Mouse (Mus musculus) stomach, embryonic 14.5 days (tissue): ENCODE results near the gene Wwox. TPM values are rescaled to one million over a fixed set of nuclear protein-coding genes. Genes with fewer than 3 reads are reported as not detected.

ENCODE experiments used
- ATAC-seq: fragments of 200-750 bp; cut with Nextera tagmentation; 2 replicates; pipeline ENCODE4 v1.8.0; 2017; ENCODE audit warnings: low read depth, moderate TSS enrichment; ENCODE audit not compliant: insufficient number of reproducible peaks, insufficient read depth, low FRiP score
- H3K27ac ChIP-seq: fragments of 300-500 bp; sonication (generic); 2 replicates; pipeline ENCODE4 v1.5.1; 2014; ENCODE audit warnings: mild to moderate bottlenecking, low read length, moderate library complexity, mixed read lengths
- H3K27me3 ChIP-seq: fragments of 300-500 bp; sonication (generic); 2 replicates; pipeline ENCODE4 v1.6.1; 2014; ENCODE audit warnings: low read length, control low read depth, mixed read lengths; ENCODE audit not compliant: control insufficient read depth, insufficient read depth
- H3K36me3 ChIP-seq: fragments of 300-500 bp; sonication (generic); 2 replicates; pipeline ENCODE4 v1.6.1; 2014; ENCODE audit warnings: mild to moderate bottlenecking, control low read depth, low read length, moderate library complexity, mixed read lengths; ENCODE audit not compliant: control insufficient read depth, insufficient read depth
- H3K4me1 ChIP-seq: fragments of 300-500 bp; sonication (generic); 2 replicates; pipeline ENCODE4 v1.6.1; 2014; ENCODE audit warnings: low read length, control low read depth, mixed read lengths; ENCODE audit not compliant: control insufficient read depth, insufficient read depth
- H3K4me2 ChIP-seq: fragments of 300-500 bp; sonication (generic); replicated peaks from 2 replicates; pipeline ENCODE4 v1.6.1; 2014; ENCODE audit warnings: low read depth, low read length, control low read depth
- H3K4me3 ChIP-seq: fragments of 300-500 bp; sonication (generic); 2 replicates; pipeline ENCODE4 v1.5.1; 2014; ENCODE audit warnings: low read depth, low read length, control low read depth
- H3K9ac ChIP-seq: fragments of 300-500 bp; sonication (generic); replicated peaks from 2 replicates; pipeline ENCODE4 v1.6.1; 2014; ENCODE audit warnings: low read depth, mild to moderate bottlenecking, control low read depth, low read length, moderate library complexity, mixed read lengths
- H3K9me3 ChIP-seq: fragments of 300-500 bp; sonication (generic); 2 replicates; pipeline ENCODE4 v1.6.1; 2016; ENCODE audit warnings: low read depth, low read length, control low read depth; ENCODE audit not compliant: control insufficient read depth
- WGBS: fragments of 180-500 bp; shearing (Covaris S2); extraction: QIAGEN DNeasy Blood & Tissue Kit; methylation state at CpG from one replicate; pipeline ENCODE4 v1.1.7; 2014; 5-methylcytosine and 5-hydroxymethylcytosine counted together
- polyA plus RNA-seq: library from polyadenylated mRNA; unstranded; fragments of >200 nt; fragmentation: Nextera tagmentation; extraction: Ambion mirVana; gene quantifications from 2 replicates; pipeline ENCODE4 v1.2.1, GENCODE M21; 2014

Wwox gene
- polyA plus RNA-seq, 1 experiment from 2014 or later = 15.4 TPM

DNA sequence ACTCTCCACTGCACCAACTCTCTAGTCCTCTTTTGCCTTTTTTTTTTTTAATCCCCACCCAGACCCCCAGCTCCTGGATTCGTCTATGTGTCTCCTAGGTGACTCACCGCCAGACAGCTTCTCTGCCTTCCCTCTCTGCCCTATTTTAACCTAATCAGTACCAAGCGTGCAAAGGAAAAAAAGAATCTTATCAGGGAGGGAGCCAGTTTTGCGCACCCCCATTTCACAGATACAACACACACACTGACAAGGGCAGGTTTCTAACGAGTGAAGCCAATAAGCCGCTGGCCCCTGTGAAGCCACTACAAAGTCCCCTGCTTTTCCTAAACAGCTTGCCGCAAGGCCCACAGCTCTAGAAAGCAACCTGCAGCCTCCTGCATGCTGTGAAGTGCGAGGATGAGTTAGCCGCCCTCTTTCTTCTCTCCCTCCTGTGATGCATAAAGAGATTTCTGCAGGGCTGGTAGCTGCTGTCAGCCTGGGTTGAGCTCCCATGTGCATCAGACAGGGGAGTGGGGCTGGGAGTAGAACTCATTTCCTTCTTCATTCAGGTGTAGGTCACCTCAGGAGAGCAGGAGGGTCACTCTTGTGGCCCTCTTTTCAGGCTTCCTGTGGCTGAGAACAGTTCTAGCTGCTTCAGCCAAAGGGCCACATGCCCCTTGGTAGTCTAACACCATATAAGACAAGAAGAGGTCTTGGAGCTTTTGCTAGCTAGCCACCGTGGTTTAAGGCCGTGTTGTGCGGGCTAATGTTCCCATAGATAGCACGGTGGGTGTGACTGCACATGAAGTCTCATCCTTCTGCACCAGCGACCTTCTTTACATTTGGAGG is 439.2 kb downstream of the Wwox start:
- 80% methylated on average over 14 of the region's 14 CpGs for WGBS
- no peak overlapping the region for H3K27ac ChIP-seq
- ATAC-seq = no peak
- H3K4me3 ChIP-seq = no peak overlapping the region
- H3K9me3 ChIP-seq = no peaks in the 10 kb centered on the region
- H3K4me1 ChIP-seq = peaks cover 18% of the 10 kb centered on the region
- no peak overlapping the region for H3K4me2 ChIP-seq
- no peak overlapping the region for H3K9ac ChIP-seq
- H3K36me3 ChIP-seq = no peaks in the 10 kb centered on the region
- no peaks in the 10 kb centered on the region for H3K27me3 ChIP-seq

DNA sequence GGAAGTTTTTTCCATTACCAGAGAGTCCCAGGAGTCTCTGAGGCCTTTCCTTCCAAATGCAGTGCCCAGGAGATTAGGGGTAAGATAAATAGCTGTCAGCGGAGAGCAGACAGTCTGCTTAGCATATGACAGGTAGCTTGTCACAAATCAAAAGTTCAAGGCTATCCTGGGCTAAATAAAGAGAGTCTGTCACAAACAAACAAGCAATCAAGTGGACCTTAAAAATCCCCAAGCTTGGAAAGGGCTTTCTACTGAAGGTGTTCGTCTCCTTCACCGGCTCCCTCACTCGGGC is 439.8 kb downstream of the Wwox start:
- no peaks in the 10 kb centered on the region for H3K9me3 ChIP-seq
- 65% methylated on average over 4 of the region's 4 CpGs for WGBS
- H3K27ac ChIP-seq = no peak overlapping the region
- no peak overlapping the region for H3K9ac ChIP-seq
- H3K4me2 ChIP-seq = no peak overlapping the region
- no peaks in the 10 kb centered on the region for H3K36me3 ChIP-seq
- no peak overlapping the region for H3K4me3 ChIP-seq
- no peak for ATAC-seq
- peaks cover 18% of the 10 kb centered on the region for H3K4me1 ChIP-seq
- H3K27me3 ChIP-seq = no peaks in the 10 kb centered on the region

DNA sequence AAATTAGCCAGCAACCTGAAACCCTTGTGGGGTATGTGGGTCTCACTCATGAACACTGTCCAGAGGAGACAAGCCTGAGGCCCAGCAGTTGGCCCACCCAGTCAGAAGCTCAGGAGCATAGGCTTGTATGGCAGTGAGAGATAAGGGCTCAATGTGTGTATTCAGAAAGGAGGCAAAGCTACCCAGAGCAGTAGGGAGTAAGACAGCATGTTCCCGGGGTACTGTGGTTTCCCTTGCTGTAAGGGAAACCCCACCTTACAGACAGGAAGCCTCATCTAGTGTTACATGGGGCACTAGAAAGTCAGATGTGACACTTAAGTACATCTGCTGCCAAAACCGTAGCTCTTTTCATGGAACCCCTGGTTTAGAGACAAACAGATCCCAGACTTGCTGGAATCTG is 440.2 kb downstream of the Wwox start:
- H3K9me3 ChIP-seq = no peaks in the 10 kb centered on the region
- peaks cover 18% of the 10 kb centered on the region for H3K4me1 ChIP-seq
- no peak overlapping the region for H3K27ac ChIP-seq
- no peak overlapping the region for H3K4me2 ChIP-seq
- H3K36me3 ChIP-seq = no peaks in the 10 kb centered on the region
- no peak overlapping the region for H3K4me3 ChIP-seq
- no peak for ATAC-seq
- H3K27me3 ChIP-seq = no peaks in the 10 kb centered on the region
- WGBS = 52% methylated on average over 2 of the region's 2 CpGs
- H3K9ac ChIP-seq = no peak overlapping the region

DNA sequence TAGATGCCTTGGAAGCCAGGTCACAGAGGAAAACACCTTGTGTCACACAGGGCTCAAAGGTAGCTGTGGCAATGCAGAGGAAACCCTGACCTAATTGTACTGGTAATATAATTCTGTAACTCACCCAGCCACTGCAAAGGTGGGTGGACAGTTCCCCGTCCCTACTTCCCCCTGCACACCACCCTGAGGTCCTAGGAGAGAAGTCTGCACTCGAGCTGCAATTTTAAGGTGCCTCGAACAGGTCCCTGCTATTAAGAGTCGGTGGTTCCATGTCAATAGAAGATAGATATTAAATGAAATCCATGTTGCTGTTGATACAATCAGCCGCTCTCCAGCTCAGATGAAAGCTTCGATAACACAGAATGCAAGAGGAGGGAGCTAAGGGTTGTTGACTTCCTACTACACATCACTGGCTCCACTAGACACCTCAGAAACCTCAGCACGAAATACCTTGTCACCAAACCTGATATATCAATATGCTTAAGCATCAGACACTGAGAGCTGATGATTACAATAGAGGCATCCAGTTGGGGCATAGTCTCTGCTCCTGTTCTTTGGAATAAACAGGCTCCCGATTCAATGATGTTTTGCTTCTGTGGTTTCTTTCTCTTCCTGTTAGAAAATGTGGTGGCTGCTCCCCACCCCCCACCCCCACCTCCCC is 441.1 kb downstream of the Wwox start:
- H3K4me2 ChIP-seq = no peak overlapping the region
- ATAC-seq = no peak
- no peak overlapping the region for H3K4me3 ChIP-seq
- H3K4me1 ChIP-seq = peaks cover 24% of the 10 kb centered on the region
- no peaks in the 10 kb centered on the region for H3K9me3 ChIP-seq
- H3K27me3 ChIP-seq = no peaks in the 10 kb centered on the region
- no peak overlapping the region for H3K9ac ChIP-seq
- H3K27ac ChIP-seq = no peak overlapping the region
- H3K36me3 ChIP-seq = no peaks in the 10 kb centered on the region
- 76% methylated on average over 8 of the region's 8 CpGs for WGBS

DNA sequence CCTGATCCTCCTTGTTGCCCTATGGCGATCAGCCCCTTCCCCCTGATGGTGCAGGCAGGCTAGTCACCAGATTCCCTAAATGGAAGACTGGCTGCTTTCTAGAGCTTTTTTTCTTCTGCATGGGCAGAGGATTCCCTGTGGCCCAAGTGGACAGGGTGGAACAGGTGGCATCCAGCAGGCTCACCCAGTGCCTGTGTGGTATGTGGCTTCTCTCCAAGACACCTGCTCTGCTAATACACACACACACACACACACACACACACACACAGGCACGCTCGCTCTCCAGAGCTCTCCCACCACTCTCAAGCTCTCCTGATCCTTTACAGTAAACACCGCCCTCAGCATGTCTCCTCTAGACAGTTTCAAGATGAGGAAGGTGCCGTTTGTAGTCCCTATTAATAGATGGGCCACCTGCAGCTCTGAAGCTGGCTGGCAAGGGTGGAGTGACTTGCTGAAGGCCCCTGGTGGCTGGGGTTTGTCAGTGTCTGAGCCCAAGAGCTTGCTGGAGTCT is 442.5 kb downstream of the Wwox start:
- 39% methylated on average over 5 of the region's 5 CpGs for WGBS
- Histone ChIP-seq H3K36me3 (no peaks in the 10 kb centered on the region), H3K4me2 (no peak overlapping the region), H3K9ac (no peak overlapping the region), H3K4me1 (peaks cover 12% of the 10 kb centered on the region), H3K4me3 (no peak overlapping the region), H3K27ac (no peak overlapping the region; the same call in 1 of the 2 replicates), H3K9me3 (no peaks in the 10 kb centered on the region), H3K27me3 (no peaks in the 10 kb centered on the region)
- ATAC-seq = peak; percentile 12; the same call in 1 of the 2 replicates

DNA sequence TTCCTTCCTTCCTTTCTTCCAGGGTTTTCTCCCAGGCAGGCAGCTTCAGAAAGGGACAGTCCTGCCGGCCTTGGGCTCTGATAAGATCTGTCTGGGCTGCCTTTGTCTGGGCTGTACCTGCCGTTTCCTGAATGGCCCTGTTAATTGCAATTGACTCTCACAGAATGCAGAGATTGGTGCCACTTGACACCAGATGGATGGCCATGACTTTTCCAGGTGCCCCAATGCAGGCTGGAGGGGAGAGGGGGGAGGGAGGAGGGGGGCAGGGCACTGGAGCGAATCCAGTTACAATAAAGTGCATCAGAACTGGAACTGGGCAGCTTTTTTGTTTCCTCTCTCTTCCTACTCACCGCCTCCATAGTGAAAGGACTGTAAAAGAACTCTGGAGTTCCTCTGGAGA is 443.0 kb downstream of the Wwox start:
- Histone ChIP-seq H3K4me1 (peaks cover 9% of the 10 kb centered on the region; the same call in 1 of the 2 replicates), H3K27me3 (no peaks in the 10 kb centered on the region), H3K4me2 (no peak overlapping the region), H3K36me3 (no peaks in the 10 kb centered on the region), H3K9me3 (no peaks in the 10 kb centered on the region), H3K27ac (no peak overlapping the region), H3K4me3 (no peak overlapping the region), H3K9ac (no peak overlapping the region)
- 29% methylated on average over 4 of the region's 4 CpGs for WGBS
- ATAC-seq = no peak

DNA sequence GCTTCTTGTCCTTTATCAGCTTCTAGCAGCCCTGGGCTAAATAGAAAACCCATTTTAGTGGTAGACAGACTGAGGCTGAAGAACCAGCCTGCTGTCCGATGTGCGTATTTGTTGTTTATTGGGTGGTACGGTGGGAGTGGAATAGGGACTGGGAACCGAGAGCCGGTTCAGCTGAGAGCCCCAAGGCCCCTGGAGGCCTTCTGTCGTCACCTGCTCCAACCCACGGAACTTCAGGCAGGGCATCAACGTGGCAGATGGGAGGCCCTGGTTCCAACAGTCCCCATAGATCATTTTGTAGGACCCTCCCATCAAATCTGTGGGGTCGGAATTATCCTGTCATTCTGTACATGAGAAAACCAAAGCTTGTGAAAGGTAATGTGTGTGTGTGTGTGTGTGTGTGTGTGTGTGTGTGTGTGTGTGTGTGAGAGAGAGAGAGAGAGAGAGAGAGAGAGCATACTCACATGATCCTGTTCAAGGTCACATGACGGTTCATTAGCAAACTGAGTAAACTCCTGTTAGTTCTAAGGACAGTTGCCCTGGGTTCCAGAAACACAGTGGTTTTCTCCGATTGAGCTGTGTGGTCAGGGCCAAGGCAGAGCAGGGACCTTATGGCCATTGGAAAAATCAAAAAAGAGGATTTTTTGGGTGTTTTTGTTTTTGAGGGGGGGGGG is 443.6 kb downstream of the Wwox start:
- 81% methylated on average over 11 of the region's 11 CpGs for WGBS
- Histone ChIP-seq H3K9ac (no peak overlapping the region), H3K27ac (no peak overlapping the region), H3K9me3 (no peaks in the 10 kb centered on the region), H3K4me3 (no peak overlapping the region), H3K4me1 (peaks cover 9% of the 10 kb centered on the region; the same call in 1 of the 2 replicates), H3K4me2 (no peak overlapping the region), H3K27me3 (no peaks in the 10 kb centered on the region), H3K36me3 (no peaks in the 10 kb centered on the region)
- ATAC-seq = no peak

DNA sequence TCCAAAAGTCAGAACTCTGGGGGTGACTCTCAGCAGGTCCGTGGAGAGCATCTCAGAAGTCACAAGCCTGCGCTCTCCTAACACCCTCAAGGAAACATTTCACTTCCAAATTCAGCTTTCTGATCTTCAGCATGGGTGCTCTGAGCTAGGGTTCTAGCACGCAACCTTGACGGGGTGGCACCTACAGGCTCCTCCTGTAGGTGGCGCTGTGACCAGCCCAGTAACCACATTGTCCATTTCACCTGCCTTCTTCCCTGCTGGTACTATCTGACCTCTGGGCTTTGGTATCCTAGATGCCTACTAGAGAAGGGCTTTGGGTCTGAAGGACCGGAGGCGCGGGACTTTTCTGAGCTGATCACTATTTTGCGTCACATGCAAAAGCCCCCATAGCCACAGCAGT is 444.5 kb downstream of the Wwox start:
- no peak for ATAC-seq
- H3K9me3 ChIP-seq = no peaks in the 10 kb centered on the region
- H3K4me2 ChIP-seq = no peak overlapping the region
- no peaks in the 10 kb centered on the region for H3K36me3 ChIP-seq
- H3K4me1 ChIP-seq = peaks cover 9% of the 10 kb centered on the region; the same call in 1 of the 2 replicates
- no peak overlapping the region for H3K27ac ChIP-seq
- no peak overlapping the region for H3K9ac ChIP-seq
- no peak overlapping the region for H3K4me3 ChIP-seq
- WGBS = 76% methylated on average over 9 of the region's 9 CpGs
- no peaks in the 10 kb centered on the region for H3K27me3 ChIP-seq
